ENCODE assay signal across 11 mouse cellular contexts in the genomic region with DNA sequence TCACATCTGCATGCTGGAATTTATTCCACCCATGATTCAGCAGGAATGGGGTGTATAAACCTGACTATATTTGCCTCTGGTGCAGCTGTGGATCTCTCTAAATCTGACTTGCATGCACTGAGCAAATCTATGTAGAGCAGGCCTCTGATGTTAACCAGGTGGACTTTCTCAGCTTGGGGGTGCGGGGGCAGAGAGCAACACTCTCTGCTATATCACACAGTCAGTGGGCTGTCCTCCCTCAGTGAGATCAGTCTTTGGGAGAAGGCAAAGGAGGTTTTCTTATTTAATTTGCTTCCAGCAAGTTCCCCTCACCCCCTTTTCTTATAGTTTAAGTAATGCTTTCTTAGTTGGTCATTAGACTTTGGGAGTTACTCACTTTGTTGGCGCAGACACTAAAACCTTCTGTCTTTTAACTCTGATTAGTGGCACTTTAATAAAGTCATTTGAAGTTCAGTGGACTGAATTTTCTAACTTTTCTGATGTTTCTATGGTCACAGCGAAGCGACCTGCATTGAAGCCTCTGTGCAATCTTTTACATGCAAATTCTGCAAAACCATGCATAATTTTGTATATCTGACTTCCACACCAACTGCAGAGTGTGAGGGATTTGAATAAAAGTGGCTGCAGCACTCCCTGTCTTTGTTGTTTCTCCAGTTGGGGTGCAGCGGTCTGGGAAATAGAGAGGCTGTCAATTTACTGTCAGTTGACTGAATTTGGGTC. TPM values are rescaled to one million over a fixed set of nuclear protein-coding genes. Genes with fewer than 3 reads are reported as not detected.
DNase-seq lines count a peak whose midpoint lies in the region; ATAC-seq and TF ChIP-seq lines count a peak whose summit lies in the region.
"Had no signal": no experiment of that assay in that cellular context is flagged by ENCODE, and none has a peak within 500 bp of the region (broad histone marks: within the 10 kb centered on the region; RNA-seq: fewer than 3 reads in every experiment).

No protein-coding gene starts in this region.

- ATAC-seq in kidney, embryonic 14.5 days (ENCODE audit: low FRiP score, low TSS enrichment) = peak; percentile 97
- ATAC-seq in hindbrain, embryonic 11.5 days (ENCODE audit: low FRiP score) = peak; percentile 81
- peak; percentile 35; the same call in 1 of the 2 replicates for ATAC-seq in midbrain, embryonic 14.5 days (ENCODE audit: low FRiP score, low TSS enrichment)

- no peak for DNase-seq in kidney, adult 2 months
- peak; percentile 60 for DNase-seq in brain, embryonic 14.5 days (ENCODE audit: low read depth)
- DNase-seq in hindbrain, embryonic 11.5 days (ENCODE audit: low spot score) = no peak
- DNase-seq in midbrain, embryonic 14.5 days = peak; percentile 52
- no peak for DNase-seq in urinary bladder, postnatal 4 days (ENCODE audit: low spot score in 2 of 2)
- no peak for DNase-seq in spleen, postnatal 36 days (ENCODE audit: low spot score in 2 of 2)
- DNase-seq: cerebellum, adult 9-10 months; kidney, adult 11 months; lung, adult 2 months had no signal

- H3K36me3 ChIP-seq in kidney, embryonic 14.5 days (ENCODE audit: control insufficient read depth, insufficient read depth, low read length) = no peaks in the 10 kb centered on the region
- no peaks in the 10 kb centered on the region for H3K36me3 ChIP-seq in kidney, adult 2 months (ENCODE audit: control insufficient read depth, insufficient read depth, low read length)
- no peaks in the 10 kb centered on the region for H3K36me3 ChIP-seq in hindbrain, embryonic 11.5 days (ENCODE audit: control insufficient read depth, insufficient read depth, low read length)
- no peaks in the 10 kb centered on the region for H3K36me3 ChIP-seq in midbrain, embryonic 14.5 days (ENCODE audit: control insufficient read depth, insufficient read depth, low read length)
- H3K36me3 ChIP-seq: embryonic facial prominence, embryonic 12.5 days had no signal

- TF ChIP-seq CTCF in kidney, adult 2 months (conservative IDR thresholded peaks at IDR 0.05; ENCODE audit: insufficient read depth, insufficient read length, low read depth, low read length) = no peak
- TF ChIP-seq CTCF in brain, embryonic 14.5 days (IDR thresholded peaks at IDR 0.05; ENCODE audit: borderline replicate concordance, extremely low read depth, insufficient read depth, insufficient read length) = no peak

- TF ChIP-seq POLR2A in kidney, adult 2 months (IDR thresholded peaks at IDR 0.05; ENCODE audit: low read depth, low read length) = no peak
- no peak for TF ChIP-seq POLR2A in brain, embryonic 14.5 days (IDR thresholded peaks at IDR 0.05; ENCODE audit: borderline replicate concordance, extremely low read depth, insufficient read depth, insufficient read length, poor library complexity, severe bottlenecking)

- H3K9me3 ChIP-seq in kidney, embryonic 14.5 days (ENCODE audit: control insufficient read depth, low read length) = no peaks in the 10 kb centered on the region
- no peaks in the 10 kb centered on the region for H3K9me3 ChIP-seq in hindbrain, embryonic 11.5 days (ENCODE audit: control insufficient read depth, low read length)
- no peaks in the 10 kb centered on the region for H3K9me3 ChIP-seq in midbrain, embryonic 14.5 days (ENCODE audit: control insufficient read depth, low read length)
- H3K9me3 ChIP-seq: embryonic facial prominence, embryonic 12.5 days had no signal

- peak overlapping the region; percentile 25 for H3K4me2 ChIP-seq in kidney, embryonic 14.5 days (replicated peaks; ENCODE audit: low read depth, low read length)
- no peak overlapping the region for H3K4me2 ChIP-seq in hindbrain, embryonic 11.5 days (replicated peaks; ENCODE audit: low read depth, low read length)
- H3K4me2 ChIP-seq in midbrain, embryonic 14.5 days (ENCODE audit: low read length) = no peak overlapping the region; the same call in 1 of the 2 replicates
- H3K4me2 ChIP-seq: embryonic facial prominence, embryonic 12.5 days had no signal

- no peak overlapping the region for H3K9ac ChIP-seq in kidney, embryonic 14.5 days (ENCODE audit: low read depth, low read length)
- no peak overlapping the region for H3K9ac ChIP-seq in hindbrain, embryonic 11.5 days (ENCODE audit: low read depth, low read length)
- H3K9ac ChIP-seq in midbrain, embryonic 14.5 days (replicated peaks; ENCODE audit: low read length) = no peak overlapping the region
- H3K9ac ChIP-seq: embryonic facial prominence, embryonic 12.5 days had no signal

- whole genome bisulfite sequencing in kidney, embryonic 14.5 days = 20% methylated on average over 5 of the region's 5 CpGs
- 59% methylated on average over 5 of the region's 5 CpGs for WGBS in kidney, adult 2 months
- 34% methylated on average over 5 of the region's 5 CpGs for WGBS in hindbrain, embryonic 11.5 days
- 19% methylated on average over 5 of the region's 5 CpGs for WGBS in midbrain, embryonic 14.5 days

- peaks cover 25% of the 10 kb centered on the region for H3K4me1 ChIP-seq in kidney, embryonic 14.5 days (ENCODE audit: control insufficient read depth, insufficient read depth, low read length)
- H3K4me1 ChIP-seq in kidney, adult 2 months (ENCODE audit: control insufficient read depth, insufficient read depth, low read length) = no peaks in the 10 kb centered on the region
- peaks cover 2% of the 10 kb centered on the region for H3K4me1 ChIP-seq in hindbrain, embryonic 11.5 days (replicated peaks; ENCODE audit: control insufficient read depth, insufficient read depth, low read length)
- H3K4me1 ChIP-seq in midbrain, embryonic 14.5 days (ENCODE audit: control insufficient read depth, insufficient read depth, low read length) = peaks cover 21% of the 10 kb centered on the region

- no peak overlapping the region for H3K4me3 ChIP-seq in kidney, embryonic 14.5 days (ENCODE audit: low read length)
- no peak overlapping the region for H3K4me3 ChIP-seq in kidney, adult 2 months (ENCODE audit: insufficient read depth, low read depth, low read length)
- H3K4me3 ChIP-seq in hindbrain, embryonic 11.5 days (ENCODE audit: low read depth, low read length) = no peak overlapping the region
- H3K4me3 ChIP-seq in midbrain, embryonic 14.5 days (replicated peaks; ENCODE audit: low read depth, low read length) = no peak overlapping the region
- H3K4me3 ChIP-seq: embryonic facial prominence, embryonic 12.5 days had no signal

- H3K27ac ChIP-seq in kidney, embryonic 14.5 days (ENCODE audit: low read depth, low read length) = peak overlapping the region; percentile 77; the same call in 1 of the 2 replicates
- H3K27ac ChIP-seq in kidney, adult 2 months (ENCODE audit: insufficient read depth, low read depth, low read length) = no peak overlapping the region
- peak overlapping the region; percentile 19; the same call in 1 of the 2 replicates for H3K27ac ChIP-seq in hindbrain, embryonic 11.5 days (ENCODE audit: low read depth, low read length)
- no peak overlapping the region for H3K27ac ChIP-seq in midbrain, embryonic 14.5 days (replicated peaks; ENCODE audit: low read depth, low read length)
- H3K27ac ChIP-seq: embryonic facial prominence, embryonic 12.5 days had no signal

- H3K27me3 ChIP-seq in kidney, embryonic 14.5 days (ENCODE audit: control insufficient read depth, insufficient read depth, low read length) = no peaks in the 10 kb centered on the region
- no peaks in the 10 kb centered on the region for H3K27me3 ChIP-seq in kidney, adult 2 months (replicated peaks; ENCODE audit: control insufficient read depth, insufficient read depth, low read length)
- H3K27me3 ChIP-seq in hindbrain, embryonic 11.5 days (ENCODE audit: control insufficient read depth, insufficient read depth, low read length) = no peaks in the 10 kb centered on the region
- no peaks in the 10 kb centered on the region for H3K27me3 ChIP-seq in midbrain, embryonic 14.5 days (ENCODE audit: control insufficient read depth, insufficient read depth, low read length)
- H3K27me3 ChIP-seq: embryonic facial prominence, embryonic 12.5 days had no signal

RNA-seq across cellular contexts. Expression of a gene that starts 26.2 kb away (rescaled TPM):
- polyA plus RNA-seq in kidney, embryonic 14.5 days (2014; fragmentation: Nextera tagmentation; extraction: Ambion mirVana) = 10.0 and 14.1 TPM in 2 replicates
- polyA plus RNA-seq in kidney, adult 2 months (2012; rRNA removed) = 1.6 TPM in 2 replicates
- 13.9 and 20.9 TPM in 2 replicates for polyA plus RNA-seq in brain, embryonic 14.5 days (2012; rRNA removed)
- 13.5 and 15.2 TPM in 2 replicates for polyA plus RNA-seq in hindbrain, embryonic 11.5 days (2014; fragmentation: Nextera tagmentation; extraction: Ambion mirVana)
- polyA plus RNA-seq in midbrain, embryonic 14.5 days (2014; fragmentation: Nextera tagmentation; extraction: Ambion mirVana) = 13.4 and 14.6 TPM in 2 replicates

Comparison
In these comparisons a context has a peak if more than half of its experiments do, and no peak if none do; other contexts are left out.
1. H3K27ac ChIP-seq: peak in kidney, embryonic 14.5 days (single experiment) and hindbrain, embryonic 11.5 days (single experiment); none in kidney, adult 2 months (single experiment) and midbrain, embryonic 14.5 days (single experiment).
2. ATAC-seq: peak in every context shown above with its lines; median percentile 97 in kidney, embryonic 14.5 days; 81 in hindbrain, embryonic 11.5 days; 35 in midbrain, embryonic 14.5 days.
3. DNase-seq: peak in brain, embryonic 14.5 days (single experiment) and midbrain, embryonic 14.5 days (single experiment); none in kidney, adult 2 months (single experiment), hindbrain, embryonic 11.5 days (single experiment), urinary bladder, postnatal 4 days (0 of 2) and spleen, postnatal 36 days (0 of 2).